Mouse (Mus musculus) liver, postnatal 0 days (tissue): Measurements from ENCODE around the gene Ralgapa2.

ENCODE experiments used
- CTCF ChIP-seq: sonication (generic); IDR thresholded peaks from 2 replicates; pipeline ENCODE4 v1.5.1; 2016; ENCODE audit warnings: antibody characterized with exemption, low read depth
- EP300 ChIP-seq: IDR thresholded peaks from 2 replicates; pipeline ENCODE4 v1.6.1; 2016; ENCODE audit warnings: antibody characterized with exemption, low read depth, mild to moderate bottlenecking

DNA sequence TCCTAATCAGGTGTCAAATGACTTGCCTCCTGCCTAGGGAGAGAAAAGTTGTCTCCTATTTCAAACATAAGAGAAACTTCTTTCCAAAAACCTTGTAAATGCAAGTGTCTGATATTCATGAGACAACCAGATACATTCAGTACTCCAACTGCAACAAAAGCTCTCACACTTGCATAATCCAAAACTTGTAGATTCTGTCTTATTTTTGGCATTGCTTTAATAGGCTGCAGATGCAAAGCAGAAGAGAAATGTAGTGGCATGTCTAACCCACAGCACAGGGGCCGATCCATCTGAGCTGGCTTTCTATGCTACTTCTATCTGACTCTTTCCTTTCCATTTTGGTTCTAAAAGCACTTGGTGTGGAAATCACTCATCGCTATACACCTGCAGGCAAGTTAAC is 280.7 kb downstream of the Ralgapa2 start:
- TF ChIP-seq CTCF, result no peak
- TF ChIP-seq EP300, result no peak
